ENCODE assay signal across 9 mouse cellular contexts in the genomic region with DNA sequence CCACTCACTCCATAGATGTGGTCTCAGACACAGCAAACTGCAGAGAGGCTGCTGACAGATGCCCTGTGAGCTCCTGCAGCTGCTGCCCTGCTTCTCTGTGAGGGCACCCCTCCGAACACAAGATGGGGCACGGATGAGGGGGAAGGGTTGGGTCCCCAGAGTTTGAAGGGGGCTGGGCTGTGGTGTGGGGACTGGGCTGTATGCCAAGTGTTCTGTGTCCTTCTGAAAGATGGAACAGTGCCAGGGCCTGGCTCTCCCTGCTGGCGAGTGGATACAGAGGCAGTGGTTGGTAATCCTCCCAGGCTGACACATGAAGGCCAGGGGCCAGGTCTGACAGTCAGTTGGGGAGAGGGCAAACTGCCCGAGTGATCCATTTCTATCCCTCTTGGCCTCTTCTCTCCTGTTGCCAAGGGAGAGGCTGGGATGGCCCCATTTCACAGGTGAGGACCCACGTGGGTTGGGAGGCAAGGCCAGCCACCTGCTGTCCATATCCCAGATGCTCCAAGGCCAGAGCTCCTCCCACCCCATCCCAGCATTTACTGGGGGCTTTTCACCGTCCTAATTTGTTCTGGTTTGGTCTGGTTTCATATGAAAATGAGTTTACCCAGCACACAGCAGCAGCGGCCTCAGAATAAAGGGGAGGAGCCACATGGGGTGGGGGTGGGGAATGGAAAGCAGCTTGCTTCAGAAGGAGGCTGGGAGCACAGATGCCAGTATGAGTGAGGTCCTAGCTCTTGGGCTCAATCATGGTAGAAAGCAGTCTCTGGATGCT.
DNase-seq lines count a peak whose midpoint lies in the region; ATAC-seq and TF ChIP-seq lines count a peak whose summit lies in the region.
"Had no signal": no experiment of that assay in that cellular context is flagged by ENCODE, and none has a peak within 500 bp of the region (broad histone marks: within the 10 kb centered on the region; RNA-seq: fewer than 3 reads in every experiment).

No protein-coding gene starts in this region.

- no peak overlapping the region for H3K27ac ChIP-seq in heart, embryonic 10.5 days
- peak overlapping the region; percentile 82 for H3K27ac ChIP-seq in forebrain, embryonic 12.5 days
- peak overlapping the region; percentile 84 for H3K27ac ChIP-seq in midbrain, embryonic 12.5 days (replicated peaks)
- H3K27ac ChIP-seq in thymus, adult 2 months (ENCODE audit: control insufficient read depth, insufficient read depth, low read length): no peak overlapping the region

- DNase-seq in heart, postnatal 4 days: peak; percentile 36
- no peak for DNase-seq in heart, embryonic 10.5 days (ENCODE audit: low spot score)
- DNase-seq in adrenal gland, postnatal 25 days: peak; percentile 13
- no peak for DNase-seq in thymus, adult 2 months
- no peak for DNase-seq in kidney, adult 9 months
- DNase-seq: heart, adult 18-20 months had no signal

- no peak for TF ChIP-seq CTCF in thymus, adult 2 months (IDR thresholded peaks at IDR 0.05; ENCODE audit: borderline replicate concordance, control insufficient read depth, extremely low read depth, insufficient read depth, low read length, poor library complexity)

- 48% methylated on average over 7 of the region's 7 CpGs for WGBS in heart, embryonic 10.5 days
- WGBS in forebrain, embryonic 12.5 days: 14% methylated on average over 7 of the region's 7 CpGs
- WGBS in midbrain, embryonic 12.5 days: 14% methylated on average over 7 of the region's 7 CpGs
- WGBS in thymus, adult 2 months: 56% methylated on average over 7 of the region's 7 CpGs

- no peaks in the 10 kb centered on the region for H3K27me3 ChIP-seq in heart, embryonic 10.5 days (ENCODE audit: insufficient read depth, poor library complexity, severe bottlenecking)
- peaks cover 24% of the 10 kb centered on the region for H3K27me3 ChIP-seq in forebrain, embryonic 12.5 days
- H3K27me3 ChIP-seq in midbrain, embryonic 12.5 days: peaks cover 11% of the 10 kb centered on the region; the same call in 1 of the 2 replicates
- H3K27me3 ChIP-seq in thymus, adult 2 months (ENCODE audit: control insufficient read depth, insufficient read depth, low read length): no peaks in the 10 kb centered on the region

- no peaks in the 10 kb centered on the region for H3K9me3 ChIP-seq in heart, embryonic 10.5 days
- H3K9me3 ChIP-seq in forebrain, embryonic 12.5 days: no peaks in the 10 kb centered on the region
- H3K9me3 ChIP-seq in midbrain, embryonic 12.5 days: no peaks in the 10 kb centered on the region

- H3K9ac ChIP-seq in forebrain, embryonic 12.5 days: no peak overlapping the region
- no peak overlapping the region; the same call in 1 of the 2 replicates for H3K9ac ChIP-seq in midbrain, embryonic 12.5 days (replicated peaks)

- H3K4me1 ChIP-seq in heart, embryonic 10.5 days: peaks cover 32% of the 10 kb centered on the region
- peaks cover 52% of the 10 kb centered on the region for H3K4me1 ChIP-seq in forebrain, embryonic 12.5 days
- H3K4me1 ChIP-seq in midbrain, embryonic 12.5 days: peaks cover 56% of the 10 kb centered on the region
- H3K4me1 ChIP-seq in thymus, adult 2 months (replicated peaks; ENCODE audit: control insufficient read depth, insufficient read depth, low read length): no peaks in the 10 kb centered on the region

- no peak for TF ChIP-seq POLR2A in thymus, adult 2 months (IDR thresholded peaks at IDR 0.05; ENCODE audit: control insufficient read depth, extremely low read depth, insufficient read depth, low read length, poor library complexity)

- H3K4me2 ChIP-seq in forebrain, embryonic 12.5 days: peak overlapping the region; percentile 8
- peak overlapping the region; percentile 16 for H3K4me2 ChIP-seq in midbrain, embryonic 12.5 days (replicated peaks)
- H3K4me2 ChIP-seq: liver, embryonic 11.5 days had no signal

- ATAC-seq in forebrain, embryonic 12.5 days (ENCODE audit: low FRiP score): peak; percentile 84
- ATAC-seq in midbrain, embryonic 12.5 days (ENCODE audit: low FRiP score, low read depth): peak; percentile 85

- H3K4me3 ChIP-seq in heart, embryonic 10.5 days: no peak overlapping the region
- H3K4me3 ChIP-seq in forebrain, embryonic 12.5 days (replicated peaks): no peak overlapping the region
- H3K4me3 ChIP-seq in midbrain, embryonic 12.5 days: no peak overlapping the region
- H3K4me3 ChIP-seq in thymus, adult 2 months (ENCODE audit: control insufficient read depth, insufficient read depth, low read length): no peak overlapping the region

- no peaks in the 10 kb centered on the region for H3K36me3 ChIP-seq in heart, embryonic 10.5 days
- no peaks in the 10 kb centered on the region for H3K36me3 ChIP-seq in forebrain, embryonic 12.5 days (replicated peaks)
- H3K36me3 ChIP-seq in midbrain, embryonic 12.5 days: no peaks in the 10 kb centered on the region
- no peaks in the 10 kb centered on the region for H3K36me3 ChIP-seq in thymus, adult 2 months (ENCODE audit: control insufficient read depth, insufficient read depth, low read length)

Comparison
In these comparisons a context has a peak if more than half of its experiments do, and no peak if none do; other contexts are left out.
1. DNase-seq: peak in heart, postnatal 4 days (single experiment) and adrenal gland, postnatal 25 days (single experiment); none in heart, embryonic 10.5 days (single experiment), thymus, adult 2 months (single experiment) and kidney, adult 9 months (single experiment).
2. H3K27ac ChIP-seq: peak in forebrain, embryonic 12.5 days (single experiment) and midbrain, embryonic 12.5 days (single experiment); none in heart, embryonic 10.5 days (single experiment) and thymus, adult 2 months (single experiment).